Mouse (Mus musculus) cerebellum, adult 2 months (tissue): ENCODE data around the gene Cyp4f18.

Experiments used
- CTCF ChIP-seq: fragments of 200-500 bp; IDR thresholded peaks from 2 replicates; pipeline ENCODE4 v1.5.1; 2011; ENCODE audit warnings: low read depth, mild to moderate bottlenecking, control low read depth, low read length, moderate library complexity, borderline replicate concordance; ENCODE audit not compliant: insufficient read depth
- POLR2A ChIP-seq: fragments of 200-500 bp; IDR thresholded peaks from 2 replicates; pipeline ENCODE4 v1.6.1; 2011; ENCODE audit warnings: low read length, control low read depth, borderline replicate concordance; ENCODE audit not compliant: insufficient read depth

- no peak for TF ChIP-seq CTCF
- no peak for TF ChIP-seq POLR2A
Observed at GRCm38 (mm10) chr8:71981456-71981855, 28.0 kb downstream of the Cyp4f18 start.
